Mouse (Mus musculus) lung, adult 2 months (tissue): ENCODE results near the gene Il18r1.

Experiments
- CTCF ChIP-seq: fragments of 200-500 bp; IDR thresholded peaks from 2 replicates; pipeline ENCODE4 v1.5.1; 2011; ENCODE audit warnings: mild to moderate bottlenecking, low read length, control low read depth; ENCODE audit not compliant: insufficient read depth
- POLR2A ChIP-seq: fragments of 200-500 bp; IDR thresholded peaks from 2 replicates; pipeline ENCODE4 v1.6.1; 2011; ENCODE audit warnings: low read depth, mild to moderate bottlenecking, control low read depth, low read length, borderline replicate concordance; ENCODE audit errors: extremely low read depth

DNA sequence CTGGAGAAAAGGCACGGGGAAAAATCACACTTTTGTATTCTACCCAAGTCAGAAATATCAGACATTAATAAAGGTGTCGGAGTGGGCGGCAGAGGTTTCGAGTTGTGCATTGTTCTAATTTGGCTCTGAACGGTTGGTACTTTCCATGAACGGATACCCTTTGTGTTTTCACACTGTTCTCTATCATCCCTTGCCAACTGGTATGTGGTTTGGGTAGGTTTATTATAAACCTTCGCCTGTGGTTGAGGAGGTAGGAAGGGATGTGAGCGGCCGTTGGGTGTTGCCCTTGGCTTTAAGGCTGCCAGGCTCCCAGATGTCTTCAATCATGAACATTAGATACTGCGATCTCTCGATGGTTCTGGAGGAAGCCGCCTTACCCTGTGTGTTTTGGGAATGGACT is 4.5 kb downstream of the Il18r1 start:
- no peak for TF ChIP-seq CTCF
- TF ChIP-seq POLR2A, result no peak
